Mouse (Mus musculus): Measurements from ENCODE around the gene Akap12.

The Akap12 gene

DNA sequence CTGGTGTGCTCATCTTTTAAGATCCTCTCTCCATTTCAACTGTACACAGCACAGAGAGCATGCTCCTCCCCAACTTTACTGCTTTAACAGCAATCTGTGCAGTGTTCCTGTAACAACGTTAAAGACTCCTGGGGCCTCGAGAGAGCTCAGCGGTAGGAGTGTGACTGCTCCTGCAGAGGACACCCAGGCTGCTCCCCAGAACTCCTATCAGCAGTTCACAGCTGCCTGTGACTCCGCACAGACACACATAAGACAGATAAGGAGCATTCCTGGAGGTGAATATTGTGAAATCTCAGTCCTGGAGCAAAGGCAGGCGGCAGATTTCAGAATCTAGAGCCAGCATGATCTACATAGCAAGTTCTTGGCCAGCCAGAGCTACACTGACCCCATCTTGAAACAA is 139.3 kb downstream of the Akap12 start:
- DNase-seq = no peak

DNA sequence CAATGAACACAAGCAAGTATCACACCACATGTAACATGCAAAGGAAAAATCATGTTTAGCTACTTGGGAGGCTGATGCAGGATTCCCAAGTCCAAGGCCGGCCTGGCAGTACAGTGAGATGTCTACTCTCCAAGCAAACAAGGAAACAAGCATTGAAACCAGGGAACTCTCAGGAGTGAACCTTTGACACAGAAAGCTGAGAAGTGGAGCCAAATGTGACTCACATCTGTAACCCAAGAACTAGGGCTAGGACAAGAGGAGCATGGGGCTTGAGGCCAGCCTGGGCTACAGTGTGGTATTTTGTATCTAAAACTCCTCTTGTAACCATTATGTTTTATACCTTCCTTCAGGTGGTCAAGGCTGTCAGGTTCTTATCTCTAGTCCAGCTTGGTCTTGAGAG is 141.0 kb downstream of the Akap12 start:
- no peak for DNase-seq

Measured in spleen, adult 18-20 months (tissue).